Mouse (Mus musculus): Measurements from ENCODE around the gene Tbata.
A peak's percentile ranks its signal among the peaks of the same experiment; 100 is the strongest.

The Tbata gene

GRCm38 (mm10) chr10:61211105-61211504 lies 39.4 kb downstream of the Tbata start:
- DNase-seq (ENCODE audit: low spot score), result no peak

- peak; percentile 48 for DNase-seq (ENCODE audit: low spot score)
Measured at GRCm38 (mm10) chr10:61211743-61212142, 40.0 kb downstream of the Tbata start.

- no peak for DNase-seq (ENCODE audit: low spot score)
Measured at GRCm38 (mm10) chr10:61212817-61213216, 41.1 kb downstream of the Tbata start.

- DNase-seq (ENCODE audit: low spot score), result no peak
Measured at GRCm38 (mm10) chr10:61215658-61216057, 43.9 kb downstream of the Tbata start.

- peak; percentile 26 for DNase-seq (ENCODE audit: low spot score)
Measured at GRCm38 (mm10) chr10:61216163-61216562, 44.4 kb downstream of the Tbata start.

- DNase-seq (ENCODE audit: low spot score), result no peak
Measured at GRCm38 (mm10) chr10:61219318-61219717, 47.6 kb downstream of the Tbata start.

GRCm38 (mm10) chr10:61225694-61226093 lies 53.9 kb downstream of the Tbata start:
- DNase-seq (ENCODE audit: low spot score), result no peak

- no peak for DNase-seq (ENCODE audit: low spot score)
Measured at GRCm38 (mm10) chr10:61226784-61227396, 55.1 kb downstream of the Tbata start.

- DNase-seq (ENCODE audit: low spot score), result no peak
Measured at GRCm38 (mm10) chr10:61231756-61232155, 60.0 kb downstream of the Tbata start.

GRCm38 (mm10) chr10:61232858-61233567 lies 61.3 kb downstream of the Tbata start:
- peak; percentile 10 for DNase-seq (ENCODE audit: low spot score)

- no peak for DNase-seq (ENCODE audit: low spot score)
Measured at GRCm38 (mm10) chr10:61234319-61234718, 62.6 kb downstream of the Tbata start.

- DNase-seq (ENCODE audit: low spot score), result no peak
Measured at GRCm38 (mm10) chr10:61235677-61236267, 64.0 kb downstream of the Tbata start.

- DNase-seq (ENCODE audit: low spot score), result no peak
Measured at GRCm38 (mm10) chr10:61236683-61237390, 65.1 kb downstream of the Tbata start.

- no peak for DNase-seq (ENCODE audit: low spot score)
Measured at GRCm38 (mm10) chr10:61237391-61237785, 65.6 kb downstream of the Tbata start.
